Mouse (Mus musculus): ENCODE data around the gene Pgpep1l.
"Not testable (repeated sequence)": the region's sequence is repeated elsewhere in the genome, so short reads cannot be mapped to it uniquely, and the experiment has no call there.

Pgpep1l gene

DNA sequence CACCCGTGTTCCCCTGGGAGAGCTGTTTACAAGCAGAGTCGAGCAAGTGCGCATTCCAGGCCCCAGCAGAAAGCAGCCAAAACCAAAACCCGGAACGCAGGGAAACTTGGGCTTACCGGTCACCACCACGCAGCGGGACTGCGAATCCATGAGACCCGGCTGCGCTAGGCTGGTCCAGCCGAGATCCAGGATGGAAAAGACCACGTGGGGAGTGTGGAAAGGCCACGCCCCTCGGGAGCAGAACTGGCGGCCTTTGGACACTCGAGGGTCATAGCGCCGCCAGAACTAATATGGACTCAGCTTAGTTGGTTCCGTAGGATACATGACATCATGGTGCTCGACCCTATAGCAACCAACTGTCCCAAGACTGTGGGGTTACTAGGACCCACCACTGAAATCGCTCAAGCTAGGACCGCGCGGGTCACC, at the start of gene Pgpep1l:
Gene Pgpep1l, minus strand, starts transcription at position 206 of the 426 bp plus-strand sequence.
- peak; percentile 32 for DNase-seq (ENCODE audit: low spot score)

DNA sequence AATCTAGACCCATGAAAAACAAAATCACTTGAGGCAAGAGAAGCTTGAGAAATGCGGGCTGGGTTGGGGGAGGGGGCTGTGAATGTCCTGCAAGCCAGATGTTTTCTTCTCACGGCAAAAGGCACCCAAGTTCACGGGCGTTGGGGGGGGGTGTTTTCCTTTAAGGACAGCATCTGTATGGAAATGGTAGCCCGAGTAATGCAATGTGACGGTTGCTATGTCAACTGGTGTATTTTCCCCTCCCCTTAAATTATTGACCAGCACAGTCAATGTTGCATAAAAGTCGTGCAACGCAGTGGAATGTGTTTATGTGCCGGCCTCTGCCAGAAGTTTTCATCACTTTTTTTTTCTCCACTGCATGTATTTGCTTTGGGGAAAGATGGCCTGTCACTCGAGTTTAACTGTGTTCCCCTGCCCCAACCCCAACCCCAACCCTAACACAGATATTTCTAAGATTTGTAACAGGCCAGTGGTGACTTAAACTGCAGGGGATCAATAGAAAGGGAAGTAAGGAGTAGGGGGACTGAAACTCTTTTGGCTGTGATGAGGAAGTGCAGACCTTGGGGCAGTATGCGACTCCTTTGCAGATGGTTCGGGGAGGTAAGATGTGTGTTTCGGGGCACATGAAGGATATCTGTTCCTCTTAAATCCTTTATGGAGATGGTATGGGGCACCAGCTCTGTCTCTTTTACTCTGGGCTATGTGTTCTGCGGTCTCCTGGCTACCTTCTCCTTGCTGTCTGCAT, 49.2 kb upstream of the Pgpep1l start:
- DNase-seq (ENCODE audit: low spot score), result no peak

DNA sequence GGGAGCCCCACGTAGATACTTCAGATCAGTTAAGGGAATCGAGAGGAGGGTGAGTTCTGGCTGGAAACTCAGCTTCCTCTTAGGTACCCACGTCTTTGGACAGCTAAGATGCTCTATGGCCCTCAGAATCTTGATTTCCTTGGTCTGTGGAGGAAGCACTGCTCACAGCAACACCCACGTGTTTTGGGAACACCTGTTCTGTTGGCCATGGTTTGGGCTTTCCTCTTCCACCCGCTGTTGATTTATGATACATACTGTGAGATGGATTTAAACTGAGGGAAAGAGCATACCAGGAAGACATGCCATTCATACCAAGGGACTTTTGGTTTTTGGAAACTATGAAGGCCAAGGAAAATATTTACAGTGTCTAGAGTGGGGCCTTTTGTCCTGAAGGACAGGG, 48.4 kb upstream of the Pgpep1l start:
- DNase-seq (ENCODE audit: low spot score), result no peak

DNA sequence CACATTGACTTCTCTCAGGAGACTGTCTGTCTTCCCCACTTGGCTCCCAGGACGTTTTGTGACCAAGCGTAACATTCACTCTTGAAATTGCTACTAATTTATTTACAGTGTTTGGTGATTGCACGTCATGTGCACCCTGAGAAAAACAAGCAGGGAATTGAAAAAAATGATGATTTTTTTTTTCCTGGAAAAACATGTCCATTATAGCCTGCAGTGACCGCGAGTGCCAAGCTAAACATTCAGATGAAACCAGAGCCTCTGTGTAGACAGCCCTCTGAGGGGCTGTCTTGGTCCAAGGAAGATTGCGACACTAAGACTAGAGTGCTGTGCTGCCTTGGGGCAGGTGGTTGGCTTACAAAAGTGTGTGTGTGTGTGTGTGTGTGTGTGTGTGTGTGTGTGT, 47.4 kb upstream of the Pgpep1l start:
- no peak for DNase-seq (ENCODE audit: low spot score)

DNA sequence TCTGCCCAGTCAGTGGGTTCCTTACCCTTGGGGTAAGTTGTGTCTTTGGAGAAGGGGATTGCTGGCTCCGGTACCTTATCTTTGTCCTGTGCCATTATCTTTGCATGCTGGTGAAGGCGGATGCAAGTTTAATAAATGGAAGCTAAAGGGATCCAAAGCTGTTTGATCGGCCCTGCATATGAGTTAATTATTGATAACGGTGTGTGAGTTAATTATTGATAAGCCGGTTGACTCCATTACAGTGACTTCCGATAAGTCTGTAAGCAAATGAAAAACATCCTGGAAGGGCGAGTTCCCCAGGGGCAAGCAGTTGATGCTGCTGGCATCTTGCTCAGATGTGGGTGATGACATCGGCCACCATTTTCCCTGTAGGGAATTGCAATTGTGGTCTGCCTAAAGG, 42.7 kb upstream of the Pgpep1l start:
- DNase-seq (ENCODE audit: low spot score), result no peak

DNA sequence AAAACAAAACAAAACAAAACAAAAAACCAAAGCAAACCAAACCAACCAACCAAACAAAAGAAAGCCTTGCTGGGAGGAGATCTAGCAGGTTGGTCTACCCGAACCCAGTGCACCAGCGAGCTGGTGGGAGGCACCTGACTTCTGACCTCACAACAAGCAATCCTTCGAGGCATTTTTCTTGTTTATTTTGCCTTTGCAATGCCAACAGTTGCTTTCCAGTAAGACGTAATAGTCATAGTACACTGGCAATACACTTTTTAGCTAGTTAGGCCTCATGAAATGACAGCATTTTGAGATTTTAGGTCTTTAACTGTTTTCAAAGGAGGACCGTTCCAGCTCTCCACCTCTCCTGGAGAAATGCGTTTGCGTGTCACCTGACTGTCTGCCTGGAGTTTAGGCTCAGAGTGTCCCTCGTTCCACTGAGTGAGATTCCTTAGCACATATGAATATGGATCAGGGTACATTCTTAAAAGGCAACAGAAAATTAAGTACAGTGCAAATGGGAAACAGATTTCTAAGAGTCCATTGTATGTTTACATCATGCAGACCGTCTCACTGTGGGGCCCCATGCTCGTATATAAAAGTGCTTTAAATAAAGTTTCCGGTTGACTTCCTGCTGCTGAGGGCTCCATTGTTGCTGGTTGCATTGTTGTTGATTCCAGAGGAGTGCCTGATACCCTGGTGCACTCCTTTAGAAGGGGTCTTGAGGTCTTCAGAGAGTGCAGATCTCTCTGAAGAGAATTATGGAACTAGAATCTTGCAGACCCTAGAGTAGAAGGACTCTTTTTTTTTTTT, 41.9 kb upstream of the Pgpep1l start:
- DNase-seq (ENCODE audit: low spot score), result no peak

DNA sequence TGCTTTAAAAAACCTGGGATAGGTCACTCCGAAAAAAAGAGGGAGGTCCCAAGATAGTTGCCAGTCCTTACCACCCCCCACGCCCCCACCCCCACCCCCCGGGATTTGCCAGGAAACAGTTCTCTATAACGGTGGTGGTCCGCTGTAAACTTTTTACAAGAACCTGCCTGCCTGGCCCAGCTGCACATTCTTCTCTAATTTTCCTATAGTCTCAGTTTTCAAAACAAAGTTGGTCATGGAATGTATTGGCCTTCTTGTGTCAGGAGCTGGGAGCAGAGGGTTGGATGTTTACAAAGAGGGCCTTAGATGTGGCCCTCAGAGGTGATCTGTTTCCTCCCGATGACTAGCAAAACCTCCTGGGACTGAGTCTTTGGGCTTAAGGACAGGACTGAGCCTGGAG, 39.7 kb upstream of the Pgpep1l start:
- DNase-seq (ENCODE audit: low spot score), result no peak

DNA sequence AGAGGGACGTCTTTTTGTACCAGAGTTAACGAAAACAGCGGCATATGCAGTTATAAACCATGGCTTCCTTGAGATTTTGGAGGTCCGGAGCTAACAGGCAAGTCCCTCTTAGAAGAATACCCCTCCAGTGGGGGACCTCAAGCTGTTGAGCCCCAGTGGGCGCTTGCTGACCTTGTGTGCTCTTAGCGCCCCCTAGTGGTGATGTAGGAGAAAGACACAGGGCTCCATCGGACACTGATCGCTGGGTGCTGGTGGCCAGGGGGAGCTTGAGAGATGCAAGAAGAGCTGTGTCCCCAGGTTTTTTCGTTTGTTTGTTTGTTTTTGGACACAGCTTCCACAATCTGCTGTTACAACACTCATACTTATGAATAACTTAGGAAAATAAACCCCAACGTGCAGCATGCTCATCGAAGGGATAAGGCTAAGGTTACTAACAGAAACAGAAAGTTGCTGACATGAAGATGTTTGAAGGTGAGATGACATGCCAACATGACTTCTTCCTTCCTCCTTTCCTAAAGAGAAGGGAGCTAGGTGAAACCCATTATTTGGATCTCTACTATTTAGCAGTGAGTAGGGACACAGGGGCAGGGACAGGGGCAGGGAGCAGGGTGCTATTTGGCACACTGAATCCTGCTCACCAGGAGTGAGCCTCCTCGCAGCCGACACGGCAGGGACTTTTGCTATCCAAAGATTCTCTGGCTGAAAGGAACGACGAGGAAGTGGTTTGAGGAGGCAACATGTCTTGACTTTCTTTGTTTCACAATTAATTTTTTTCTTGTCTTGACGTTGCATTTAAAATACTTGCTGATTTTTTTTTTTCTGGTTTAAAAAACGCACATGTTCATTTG, 38.8 kb upstream of the Pgpep1l start:
- DNase-seq (ENCODE audit: low spot score), result peak; percentile 74

DNA sequence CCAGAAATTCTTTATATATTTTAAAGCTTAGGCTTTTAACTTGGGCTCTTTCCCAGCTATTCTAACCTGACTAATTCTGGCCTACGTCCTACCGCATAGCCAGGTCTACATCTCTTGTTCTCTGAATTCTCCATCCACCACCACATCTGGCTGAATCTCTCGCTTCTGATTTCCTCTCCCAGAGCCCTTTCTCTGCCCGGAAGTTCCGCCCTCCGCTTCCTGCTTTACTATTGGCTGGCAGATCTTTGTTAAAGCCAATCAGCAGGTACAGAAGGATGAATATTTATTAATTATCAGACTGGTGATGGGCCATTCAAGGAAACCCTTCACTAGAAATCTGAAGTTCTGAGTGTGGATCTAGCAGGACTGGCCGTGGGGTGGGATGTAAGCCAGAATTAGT, 37.1 kb upstream of the Pgpep1l start:
- no peak for DNase-seq (ENCODE audit: low spot score)

DNA sequence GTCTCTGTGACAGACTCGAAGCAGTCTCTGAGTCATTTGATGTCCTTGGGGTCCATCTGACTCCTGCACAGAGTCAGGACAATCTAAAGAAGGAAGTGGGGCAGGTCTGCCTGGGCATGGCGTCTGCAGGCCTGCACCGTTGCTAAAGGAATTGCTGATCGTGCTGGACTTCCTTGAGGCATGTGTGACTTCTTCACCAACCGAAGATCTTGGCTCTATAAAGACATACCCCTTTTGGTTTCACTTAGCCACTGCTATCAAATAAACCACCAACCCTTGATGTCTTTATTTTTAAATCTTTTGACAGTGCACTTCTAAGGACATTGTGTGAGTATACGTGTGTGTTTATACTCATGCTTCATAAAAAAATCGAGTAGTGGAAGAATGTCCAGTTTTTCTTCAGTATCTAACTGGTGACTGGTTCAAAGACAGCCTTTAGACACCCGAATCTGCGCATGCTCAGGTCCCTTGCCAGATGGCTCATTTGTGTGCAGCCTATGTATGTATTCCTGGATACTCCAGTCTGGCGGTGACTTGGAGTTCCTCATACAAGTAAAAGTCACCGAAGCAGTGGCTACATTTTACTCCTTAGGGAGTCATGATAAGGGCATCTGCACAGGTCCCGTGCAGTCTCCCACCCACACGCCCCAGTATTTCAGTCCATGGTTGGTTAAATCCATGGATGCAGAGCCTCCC, 34.5 kb upstream of the Pgpep1l start:
- DNase-seq (ENCODE audit: low spot score), result no peak

DNA sequence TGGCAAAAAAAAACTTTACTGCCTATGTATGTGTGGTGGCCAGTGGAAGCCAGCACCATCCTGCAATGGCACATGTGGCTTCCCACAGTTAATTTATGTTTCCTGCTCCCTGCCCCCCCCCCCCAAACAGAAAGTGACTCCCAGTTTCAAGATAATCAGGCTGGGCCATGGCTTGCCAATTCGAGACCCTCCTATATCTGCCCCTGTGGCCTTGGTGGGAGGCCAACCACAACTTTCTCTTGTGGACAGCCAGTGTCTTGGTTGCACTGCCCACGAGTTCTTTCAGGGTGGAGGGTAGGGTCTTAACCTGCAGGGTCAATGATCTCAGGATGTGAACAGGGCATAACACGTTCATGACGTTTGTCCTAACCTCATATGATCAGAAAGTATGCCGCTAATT, 32.5 kb upstream of the Pgpep1l start:
- DNase-seq (ENCODE audit: low spot score), result no peak

DNA sequence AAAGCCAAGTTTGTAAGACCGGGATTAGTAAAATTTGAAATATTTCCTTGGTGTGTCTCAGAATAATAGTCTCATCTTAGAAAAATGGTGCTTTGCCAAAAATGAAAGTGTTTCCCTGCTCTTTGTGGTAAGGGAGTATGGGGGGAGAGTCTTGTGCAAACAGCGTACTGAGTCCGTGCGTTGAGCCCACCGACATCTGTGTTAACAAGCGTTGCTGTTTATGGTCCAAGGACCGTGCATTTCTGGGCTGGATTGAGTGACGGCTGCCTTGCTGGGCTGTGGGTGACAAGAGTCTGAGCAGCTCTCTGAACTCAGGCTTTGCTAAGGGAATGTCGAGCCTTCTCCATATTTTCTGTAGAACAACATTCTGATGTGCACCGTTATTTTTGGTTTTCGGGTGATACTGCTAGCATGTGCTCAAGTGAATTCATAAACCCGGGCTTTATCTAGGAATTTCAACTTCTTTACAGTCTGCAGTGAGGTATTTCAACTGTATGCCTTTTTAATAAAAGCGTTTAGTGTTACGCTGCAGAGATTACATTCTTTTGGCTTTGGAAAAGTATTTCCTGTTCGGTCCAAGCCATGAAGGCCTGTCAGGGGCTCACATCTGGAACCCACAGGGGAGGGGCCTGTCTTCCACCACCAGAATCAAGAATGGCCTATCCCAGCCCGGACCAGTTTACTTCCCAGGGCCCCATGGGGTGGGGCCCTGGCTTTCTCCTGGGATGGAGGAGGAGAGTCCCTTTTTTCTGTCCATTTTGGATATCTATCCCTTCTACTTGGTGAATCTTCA, 30.2 kb upstream of the Pgpep1l start:
- no peak for DNase-seq (ENCODE audit: low spot score)

DNA sequence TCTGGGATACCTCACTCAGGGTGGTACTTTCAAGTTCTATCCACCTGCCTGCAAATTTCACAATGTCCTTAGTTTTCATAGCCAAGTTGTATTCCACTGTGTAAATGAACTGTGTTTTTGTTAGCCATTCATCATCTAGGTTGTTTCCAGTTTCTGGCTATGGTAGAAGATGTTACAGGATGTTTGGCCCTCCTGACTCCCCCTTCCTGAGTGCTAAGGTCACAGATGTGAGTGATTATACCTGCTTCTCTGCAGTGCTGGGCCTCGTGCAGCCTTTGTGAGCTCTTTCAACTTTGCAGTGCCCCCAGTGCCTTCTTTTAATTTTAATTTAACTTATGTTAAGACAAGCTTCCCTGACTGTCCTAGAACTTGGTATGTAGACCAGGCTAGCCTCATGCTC, 27.6 kb upstream of the Pgpep1l start:
- DNase-seq (ENCODE audit: low spot score), result no peak

DNA sequence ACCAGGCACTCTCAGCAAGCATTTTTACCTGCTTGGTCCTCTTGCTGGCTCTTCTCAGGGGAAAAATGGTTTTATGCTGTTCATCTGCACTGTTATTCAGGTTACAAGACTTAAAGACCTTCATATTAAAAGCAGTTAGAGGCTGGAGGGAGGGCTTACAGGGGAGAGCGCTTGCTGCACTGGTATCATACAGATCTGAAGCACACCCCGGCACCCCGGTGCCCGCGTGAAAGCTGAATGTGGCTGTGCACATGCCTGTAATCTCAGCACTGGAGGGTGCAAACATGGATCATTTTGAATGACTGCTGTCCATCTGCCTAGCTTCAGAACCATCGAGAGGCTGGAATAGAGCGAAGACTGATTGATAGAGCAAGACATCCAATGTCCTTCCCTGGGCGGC, 25.0 kb upstream of the Pgpep1l start:
- no peak for DNase-seq (ENCODE audit: low spot score)

DNA sequence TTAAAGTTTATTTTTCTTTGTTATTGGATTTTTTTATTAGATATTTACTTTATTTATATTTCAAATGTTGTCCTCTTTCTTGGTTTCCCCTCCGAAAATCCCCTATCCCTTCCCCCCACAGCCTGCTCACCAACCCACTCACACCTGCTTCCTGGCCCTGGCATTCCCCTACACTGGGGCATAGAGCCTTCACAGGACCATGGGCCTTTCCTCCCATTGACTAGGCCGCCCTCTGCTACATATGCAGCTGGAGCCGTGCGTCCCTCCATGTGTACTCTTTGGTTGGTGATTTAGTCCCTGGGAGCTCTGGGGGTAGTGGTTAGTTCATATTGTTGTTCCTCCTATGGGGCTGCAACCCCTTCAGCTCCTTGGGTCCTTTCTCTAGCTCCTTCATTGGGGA, 24.0 kb upstream of the Pgpep1l start:
- DNase-seq (ENCODE audit: low spot score), result peak; percentile 70

DNA sequence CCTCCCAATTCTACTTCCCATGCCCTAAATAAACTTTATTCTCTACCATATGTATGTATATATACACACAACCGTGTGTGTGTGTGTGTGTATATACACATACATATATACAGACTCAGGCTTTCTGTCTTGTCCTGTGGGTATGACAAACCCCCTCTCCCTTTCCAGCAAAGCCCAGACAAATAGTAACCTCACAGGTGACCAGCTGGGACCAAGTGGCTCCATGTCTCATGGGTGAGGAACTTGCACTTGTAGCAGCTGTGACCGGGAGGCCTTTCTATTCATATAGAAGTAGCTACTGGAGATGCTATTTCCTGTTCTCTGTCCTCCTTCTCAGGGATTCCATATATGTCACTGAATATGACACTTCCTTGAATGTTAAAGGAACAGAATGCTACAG, 23.5 kb upstream of the Pgpep1l start:
- DNase-seq (ENCODE audit: low spot score), result no peak

DNA sequence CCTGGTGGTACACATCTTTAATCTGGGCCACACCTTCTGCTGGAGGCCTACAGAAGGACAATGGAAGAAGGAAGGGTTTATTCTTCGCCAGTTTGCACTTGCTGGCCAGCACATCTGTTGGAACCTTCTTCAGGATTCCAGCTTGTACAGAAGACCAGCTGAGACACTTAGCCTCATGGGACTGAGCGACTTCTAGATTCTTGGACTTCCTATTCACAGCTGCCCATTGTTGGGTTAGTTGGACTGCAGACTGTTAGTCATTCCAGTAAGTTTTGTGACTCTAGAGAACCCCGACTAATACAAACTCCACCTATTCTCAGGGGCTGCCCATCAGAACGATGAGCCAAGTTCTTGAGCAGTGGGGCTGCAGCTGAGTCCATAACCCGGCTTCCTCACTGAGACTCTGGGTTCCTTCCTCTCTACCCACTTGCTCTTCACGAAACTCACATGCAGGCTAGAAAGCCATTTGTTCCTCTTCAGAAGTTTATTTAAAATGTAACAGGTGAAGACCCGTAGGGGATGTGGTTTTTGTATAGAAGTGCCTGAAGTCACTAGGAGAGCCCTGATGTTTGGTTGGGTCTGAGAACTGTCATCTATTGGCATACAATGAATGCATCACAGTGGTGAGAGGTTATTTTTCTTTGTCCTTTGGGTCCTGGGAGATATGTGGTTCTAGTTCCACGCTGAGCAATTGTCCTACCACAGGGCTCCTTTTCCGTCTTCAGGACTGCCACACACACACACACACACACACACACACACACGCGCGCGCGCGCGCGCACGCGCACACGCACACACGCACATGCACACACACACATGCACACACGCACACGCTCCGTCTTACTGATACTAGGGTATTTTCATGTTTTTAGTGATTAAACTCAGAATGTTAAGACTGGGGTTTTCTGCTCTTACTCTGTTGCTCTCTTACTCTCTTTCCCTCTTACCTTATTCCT, 22.8 kb upstream of the Pgpep1l start:
- peak; percentile 88 for DNase-seq (ENCODE audit: low spot score)

DNA sequence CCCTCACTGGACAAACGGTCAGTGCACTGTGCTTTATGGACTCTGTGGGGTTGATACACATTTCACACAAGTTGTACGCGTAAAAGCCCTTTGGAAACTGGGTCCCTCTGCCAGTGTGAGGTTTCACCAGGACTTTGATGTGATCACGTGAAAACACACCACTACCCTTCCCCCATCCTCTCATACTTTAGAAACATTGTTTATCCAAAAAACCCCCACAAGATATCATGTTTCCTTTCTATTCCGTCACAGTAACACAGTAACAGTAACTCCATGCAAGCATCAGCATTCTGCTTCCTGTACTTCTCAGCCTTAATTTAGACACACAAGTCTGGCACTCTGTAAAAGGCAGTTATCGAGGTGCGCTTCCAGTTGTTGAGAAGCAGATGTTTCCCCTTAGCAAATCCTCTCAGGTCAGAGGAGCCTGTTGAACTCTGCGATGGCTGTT, 21.8 kb upstream of the Pgpep1l start:
- DNase-seq (ENCODE audit: low spot score), result peak; percentile 88

DNA sequence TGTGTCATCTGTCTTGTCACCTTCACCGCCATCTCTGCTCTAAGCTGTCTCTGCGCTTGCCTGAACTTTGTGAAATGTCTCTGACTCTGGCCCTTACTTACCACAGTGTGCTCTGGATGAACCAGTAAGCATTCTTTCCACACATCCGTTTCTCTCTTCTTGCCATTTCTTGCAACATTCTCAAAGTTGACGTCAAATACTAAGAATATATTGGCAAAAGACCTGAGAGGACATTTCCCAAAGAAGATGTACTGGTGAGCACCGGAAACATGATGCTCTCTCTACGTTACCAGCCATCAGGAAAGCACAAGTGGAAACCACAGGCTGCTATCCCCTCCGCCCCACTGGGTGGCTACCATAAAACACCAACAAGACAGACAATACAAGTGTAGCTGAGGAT, 19.7 kb upstream of the Pgpep1l start:
- DNase-seq (ENCODE audit: low spot score), result peak; percentile 88

DNA sequence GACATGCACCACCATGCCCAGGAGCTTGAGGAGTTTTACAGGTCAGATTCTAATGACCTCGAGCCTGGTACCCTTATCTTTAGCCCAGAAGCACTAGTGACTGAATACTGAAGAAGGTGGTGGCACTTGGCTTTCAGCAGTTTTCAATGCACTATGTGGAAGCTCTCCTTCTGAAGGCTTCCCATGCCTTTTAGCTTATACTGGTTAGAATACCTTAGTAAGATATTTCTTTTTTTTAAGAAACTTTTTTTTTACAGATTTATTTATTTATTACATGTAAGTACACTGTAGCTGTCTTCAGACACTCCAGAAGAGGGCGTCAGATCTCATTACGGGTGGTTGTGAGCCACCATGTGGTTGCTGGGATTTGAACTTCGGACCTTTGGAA, 19.1 kb upstream of the Pgpep1l start:
- not testable (repeated sequence) for DNase-seq (ENCODE audit: low spot score)
